Mouse (Mus musculus) heart, embryonic 16.5 days (tissue): ENCODE data around the gene Zswim7. TPM values are rescaled to one million over a fixed set of nuclear protein-coding genes. Genes with fewer than 3 reads are reported as not detected.
A peak's percentile ranks its signal among the peaks of the same experiment; 100 is the strongest.
"Not testable (repeated sequence)": the region's sequence is repeated elsewhere in the genome, so short reads cannot be mapped to it uniquely, and the experiment has no call there.

ENCODE experiments used
- ATAC-seq: fragments of 200-750 bp; cut with Nextera tagmentation; replicated peaks from 2 replicates; pipeline ENCODE4 v1.8.0; 2017; ENCODE audit warnings: moderate number of reproducible peaks; ENCODE audit not compliant: insufficient read depth, low FRiP score; ENCODE audit errors: extremely low read depth
- H3K27ac ChIP-seq: fragments of 300-500 bp; sonication (generic); 2 replicates; pipeline ENCODE4 v1.5.1; 2014; ENCODE audit warnings: mild to moderate bottlenecking, low read length, control low read depth, moderate library complexity
- H3K27me3 ChIP-seq: fragments of 300-500 bp; sonication (generic); 2 replicates; pipeline ENCODE4 v1.6.1; 2014; ENCODE audit warnings: low read length, mixed read lengths; ENCODE audit not compliant: control insufficient read depth, insufficient read depth
- H3K36me3 ChIP-seq: fragments of 300-500 bp; sonication (generic); 2 replicates; pipeline ENCODE4 v1.6.1; 2014; ENCODE audit not compliant: control insufficient read depth, insufficient read depth
- H3K4me1 ChIP-seq: fragments of 300-500 bp; sonication (generic); 2 replicates; pipeline ENCODE4 v1.6.1; 2014; ENCODE audit warnings: low read length, mixed read lengths; ENCODE audit not compliant: control insufficient read depth, insufficient read depth
- H3K4me2 ChIP-seq: fragments of 300-500 bp; sonication (generic); 2 replicates; pipeline ENCODE4 v1.6.1; 2014; ENCODE audit warnings: low read depth, mild to moderate bottlenecking, control low read depth, low read length
- H3K4me3 ChIP-seq: fragments of 300-500 bp; sonication (generic); 2 replicates; pipeline ENCODE4 v1.5.1; 2014; ENCODE audit warnings: mild to moderate bottlenecking, control low read depth, low read length
- H3K9ac ChIP-seq: fragments of 300-500 bp; sonication (generic); 2 replicates; pipeline ENCODE4 v1.6.1; 2014; ENCODE audit warnings: low read length, control low read depth
- H3K9me3 ChIP-seq: fragments of 300-500 bp; sonication (generic); replicated peaks from 2 replicates; pipeline ENCODE4 v1.6.1; 2016; ENCODE audit warnings: low read length; ENCODE audit not compliant: control insufficient read depth
- whole genome bisulfite sequencing: fragments of 180-500 bp; shearing (Covaris S2); extraction: QIAGEN DNeasy Blood & Tissue Kit; methylation state at CpG from one replicate; pipeline ENCODE4 v1.1.7; 2014; 5-methylcytosine and 5-hydroxymethylcytosine counted together
- polyA plus RNA-seq: library from polyadenylated mRNA; unstranded; fragments of >200 nt; fragmentation: Nextera tagmentation; extraction: Ambion mirVana; gene quantifications from 2 replicates; pipeline ENCODE4 v1.2.1, GENCODE M21; 2015

Zswim7 gene
- polyA plus RNA-seq, 1 experiment from 2014 or later, result 16.6 TPM

GRCm38 (mm10) chr11:62287700-62288099 is 6.5 kb upstream of the Zswim7 start:
- ATAC-seq, result no peak
- Histone ChIP-seq H3K9me3 (no peaks in the 10 kb centered on the region), H3K4me3 (no peak overlapping the region), H3K4me2 (no peak overlapping the region), H3K9ac (no peak overlapping the region), H3K4me1 (no peaks in the 10 kb centered on the region), H3K27me3 (no peaks in the 10 kb centered on the region), H3K27ac (no peak overlapping the region), H3K36me3 (peaks cover 31% of the 10 kb centered on the region)
- WGBS, result 83% methylated on average over 1 of the region's 1 CpGs

- 86% methylated on average over 8 of the region's 8 CpGs for WGBS
- peaks cover 4% of the 10 kb centered on the region for H3K4me1 ChIP-seq
- H3K9ac ChIP-seq, result no peak overlapping the region
- H3K4me2 ChIP-seq, result no peak overlapping the region
- no peaks in the 10 kb centered on the region for H3K27me3 ChIP-seq
- no peak for ATAC-seq
- H3K36me3 ChIP-seq, result peaks cover 28% of the 10 kb centered on the region
- no peak overlapping the region for H3K27ac ChIP-seq
- H3K4me3 ChIP-seq, result no peak overlapping the region
- no peaks in the 10 kb centered on the region for H3K9me3 ChIP-seq
Measured at GRCm38 (mm10) chr11:62285020-62285419, 3.8 kb upstream of the Zswim7 start.

GRCm38 (mm10) chr11:62284020-62284419 is 2.8 kb upstream of the Zswim7 start:
- H3K36me3 ChIP-seq, result peaks cover 28% of the 10 kb centered on the region
- H3K27ac ChIP-seq, H3K4me3 ChIP-seq, H3K4me2 ChIP-seq, ATAC-seq, H3K9me3 ChIP-seq, H3K4me1 ChIP-seq, H3K9ac ChIP-seq, H3K27me3 ChIP-seq: not testable (repeated sequence)
- WGBS, result 92% methylated on average over 3 of the region's 3 CpGs

- Histone ChIP-seq H3K9me3 (0 out of 2 replicates have a peak, but pooled peaks cover 3% of the 10 kb centered on the region), H3K27ac (peak overlapping the region; percentile 97), H3K9ac (peak overlapping the region; percentile 94), H3K27me3 (no peaks in the 10 kb centered on the region), H3K4me1 (peaks cover 6% of the 10 kb centered on the region), H3K36me3 (peaks cover 23% of the 10 kb centered on the region), H3K4me3 (peak overlapping the region; percentile 94), H3K4me2 (peak overlapping the region; percentile 87)
- WGBS, result under 1% methylated on average over 48 of the region's 57 CpGs
- ATAC-seq, result peak; percentile 80
Measured at GRCm38 (mm10) chr11:62281601-62281997, 424 bp upstream of the Zswim7 start.

- peaks cover 8% of the 10 kb centered on the region for H3K4me1 ChIP-seq
- H3K27ac ChIP-seq, result no peak overlapping the region
- 12% methylated on average over 5 of the region's 5 CpGs for WGBS
- no peaks in the 10 kb centered on the region for H3K27me3 ChIP-seq
- H3K36me3 ChIP-seq, result no peaks in the 10 kb centered on the region
- ATAC-seq, result no peak
- H3K9ac ChIP-seq, result no peak overlapping the region
- H3K4me3 ChIP-seq, result no peak overlapping the region
- no peak overlapping the region for H3K4me2 ChIP-seq
- 0 out of 2 replicates have a peak, but pooled peaks cover 3% of the 10 kb centered on the region for H3K9me3 ChIP-seq
Measured at GRCm38 (mm10) chr11:62278027-62278426, 3.1 kb downstream of the Zswim7 start.

- no peak for ATAC-seq
- H3K4me2 ChIP-seq, result no peak overlapping the region
- no peaks in the 10 kb centered on the region for H3K36me3 ChIP-seq
- H3K27me3 ChIP-seq, result no peaks in the 10 kb centered on the region
- no peak overlapping the region for H3K27ac ChIP-seq
- 0 out of 2 replicates have a peak, but pooled peaks cover 3% of the 10 kb centered on the region for H3K9me3 ChIP-seq
- WGBS, result 50% methylated on average over 8 of the region's 8 CpGs
- peaks cover 6% of the 10 kb centered on the region for H3K4me1 ChIP-seq
- H3K4me3 ChIP-seq, result no peak overlapping the region
- no peak overlapping the region for H3K9ac ChIP-seq
Measured at GRCm38 (mm10) chr11:62277086-62277485, 4.1 kb downstream of the Zswim7 start.

- ATAC-seq, result no peak
- no peaks in the 10 kb centered on the region for H3K36me3 ChIP-seq
Measured at GRCm38 (mm10) chr11:62270851-62271250, 10.3 kb downstream of the Zswim7 start.

GRCm38 (mm10) chr11:62269097-62269496 is 12.1 kb downstream of the Zswim7 start:
- Histone ChIP-seq H3K4me2 (no peak overlapping the region), H3K27me3 (no peaks in the 10 kb centered on the region), H3K9me3 (no peaks in the 10 kb centered on the region), H3K36me3 (no peaks in the 10 kb centered on the region), H3K9ac (no peak overlapping the region), H3K4me1 (no peaks in the 10 kb centered on the region), H3K4me3 (no peak overlapping the region), H3K27ac (no peak overlapping the region)
- no peak for ATAC-seq
- WGBS, result 65% methylated on average over 12 of the region's 12 CpGs

More at GRCm38 (mm10) chr11:62270851-62271250, 10.3 kb downstream of the Zswim7 start:
- Histone ChIP-seq H3K9me3 (no peaks in the 10 kb centered on the region), H3K4me3 (no peak overlapping the region), H3K9ac (no peak overlapping the region), H3K27me3 (no peaks in the 10 kb centered on the region), H3K27ac (no peak overlapping the region), H3K4me1 (no peaks in the 10 kb centered on the region), H3K4me2 (no peak overlapping the region)
- WGBS, result 57% methylated on average over 5 of the region's 5 CpGs

GRCm38 (mm10) chr11:62268381-62268780 is 12.8 kb downstream of the Zswim7 start:
- Histone ChIP-seq H3K27me3 (no peaks in the 10 kb centered on the region), H3K27ac (no peak overlapping the region), H3K9ac (no peak overlapping the region), H3K4me1 (no peaks in the 10 kb centered on the region), H3K4me2 (no peak overlapping the region), H3K4me3 (no peak overlapping the region), H3K36me3 (no peaks in the 10 kb centered on the region), H3K9me3 (no peaks in the 10 kb centered on the region)
- no peak for ATAC-seq
- 74% methylated on average over 8 of the region's 8 CpGs for WGBS
